Mouse (Mus musculus) ovary, postnatal 10 days (tissue): ENCODE results near the gene Eprs.

Experiments used
- DNase-seq: peaks from one replicate; pipeline ENCODE4 v3.0.0; 2022; ENCODE audit warnings: low spot score

Eprs gene

DNA sequence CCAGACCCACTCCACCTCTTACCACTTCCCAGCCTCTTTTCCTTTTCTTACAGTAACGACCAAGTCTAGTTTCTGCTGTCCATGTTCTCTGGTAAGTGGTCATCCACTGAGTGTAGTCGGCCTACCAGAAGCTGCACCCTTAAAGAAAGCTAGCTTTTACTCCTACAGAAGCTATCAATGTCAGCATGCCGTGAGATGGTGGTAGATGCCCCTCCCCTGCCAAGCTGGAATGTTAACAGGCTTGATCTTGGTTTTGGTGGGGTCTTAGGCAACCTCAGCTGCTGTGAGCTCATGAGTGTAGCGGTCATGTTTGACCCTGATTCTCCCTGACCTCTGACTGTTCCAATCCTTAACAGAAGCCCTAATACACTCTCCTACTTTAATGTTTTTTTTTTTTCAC, 4.6 kb upstream of the Eprs start:
- DNase-seq: no peak

DNA sequence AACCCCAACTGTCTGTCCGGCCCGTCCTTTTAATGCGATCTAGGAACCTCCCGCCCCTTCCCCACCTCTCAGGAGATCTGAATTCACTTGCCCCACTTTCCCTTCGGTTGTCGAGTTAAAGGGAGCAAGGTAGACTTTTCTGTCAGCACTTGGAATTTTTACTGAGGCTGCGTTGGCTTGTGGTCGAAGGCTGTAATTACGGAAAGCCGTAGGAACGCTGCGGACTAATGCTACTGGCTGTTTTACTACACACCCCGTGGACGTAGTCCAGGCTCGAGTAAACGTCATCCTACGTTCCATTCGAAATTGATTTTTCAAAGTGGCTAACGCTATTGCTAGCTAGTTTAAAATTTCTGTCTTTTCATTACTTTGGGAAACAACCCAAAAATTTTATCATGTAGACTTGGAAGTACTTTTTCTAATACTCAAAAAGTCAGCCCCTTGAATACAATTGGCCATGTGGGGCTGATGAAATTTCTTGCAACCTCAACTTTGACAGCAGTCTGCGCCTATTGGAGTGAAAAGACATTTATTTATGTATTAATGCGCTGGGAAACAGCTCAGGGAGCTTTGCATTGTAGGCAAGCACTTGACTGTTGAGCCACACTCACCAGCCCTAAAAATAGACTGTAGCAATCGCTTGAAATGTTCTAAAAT, 810 bp downstream of the Eprs start:
- peak; percentile 1 for DNase-seq

- DNase-seq: no peak
Measured at GRCm38 (mm10) chr1:185364183-185364540, 1.3 kb downstream of the Eprs start.

GRCm38 (mm10) chr1:185367383-185367782, 4.5 kb downstream of the Eprs start:
- DNase-seq: no peak

GRCm38 (mm10) chr1:185369979-185370378, 7.1 kb downstream of the Eprs start:
- no peak for DNase-seq

DNA sequence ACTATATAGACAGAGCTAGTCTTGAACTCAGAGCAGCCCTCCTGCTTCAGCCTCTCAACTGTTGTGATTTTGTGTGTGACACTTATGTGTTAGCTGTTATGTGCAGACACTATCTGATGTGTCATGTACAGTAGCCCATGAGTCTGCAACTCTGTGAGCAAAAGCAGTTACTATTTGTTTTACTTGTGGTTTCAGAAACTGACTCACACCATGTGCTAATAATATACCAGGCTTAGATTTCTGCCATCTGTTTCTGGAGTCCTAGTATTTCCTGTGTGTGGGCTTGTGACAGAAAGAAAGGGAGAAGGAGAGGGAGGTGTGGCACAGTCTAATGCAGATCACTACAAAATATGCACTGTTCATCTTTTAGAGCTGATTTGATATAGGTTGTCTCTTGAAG, 13.5 kb downstream of the Eprs start:
- DNase-seq: no peak

DNA sequence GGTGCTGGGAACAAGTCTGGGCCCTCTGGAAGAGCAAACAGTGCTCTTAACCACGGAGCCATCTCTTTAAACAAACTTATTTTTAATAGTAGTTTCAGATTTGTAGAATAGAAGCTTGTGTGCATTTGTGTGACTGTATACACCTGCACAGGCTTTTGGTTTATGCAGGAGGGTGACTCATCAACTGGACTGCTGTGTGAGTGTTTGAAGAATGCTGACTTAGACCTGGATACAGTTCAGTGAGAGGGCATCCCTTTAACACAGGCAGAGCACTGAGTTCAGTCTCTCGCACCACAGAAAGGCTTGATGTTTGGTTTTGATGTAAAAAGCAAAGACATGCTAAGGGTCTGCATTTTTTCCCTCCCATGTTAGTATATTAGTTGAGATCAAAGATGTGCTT, 14.6 kb downstream of the Eprs start:
- DNase-seq: no peak

GRCm38 (mm10) chr1:185401615-185402014, 38.8 kb downstream of the Eprs start:
- no peak for DNase-seq

DNA sequence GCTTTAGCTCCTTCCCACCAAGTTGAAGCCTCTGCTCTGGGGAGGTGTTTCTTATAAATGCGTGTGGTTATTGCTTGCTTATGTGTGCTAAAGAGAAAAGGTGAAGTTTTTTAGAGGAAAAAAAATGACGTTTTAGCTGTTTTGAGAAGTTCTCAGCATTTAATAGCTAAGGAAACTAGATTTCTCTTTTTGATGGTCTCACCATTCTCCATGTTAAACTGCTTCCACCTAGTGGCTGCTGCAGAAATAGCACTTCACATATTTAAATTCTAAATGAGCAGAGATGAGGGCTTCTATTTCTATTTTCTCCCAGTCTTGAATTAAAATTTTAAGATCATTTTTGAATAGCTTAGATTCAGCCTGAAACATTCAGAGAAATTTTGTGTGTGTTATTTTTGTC, 41.2 kb downstream of the Eprs start:
- DNase-seq: no peak

GRCm38 (mm10) chr1:185405921-185406320, 43.1 kb downstream of the Eprs start:
- no peak for DNase-seq

DNA sequence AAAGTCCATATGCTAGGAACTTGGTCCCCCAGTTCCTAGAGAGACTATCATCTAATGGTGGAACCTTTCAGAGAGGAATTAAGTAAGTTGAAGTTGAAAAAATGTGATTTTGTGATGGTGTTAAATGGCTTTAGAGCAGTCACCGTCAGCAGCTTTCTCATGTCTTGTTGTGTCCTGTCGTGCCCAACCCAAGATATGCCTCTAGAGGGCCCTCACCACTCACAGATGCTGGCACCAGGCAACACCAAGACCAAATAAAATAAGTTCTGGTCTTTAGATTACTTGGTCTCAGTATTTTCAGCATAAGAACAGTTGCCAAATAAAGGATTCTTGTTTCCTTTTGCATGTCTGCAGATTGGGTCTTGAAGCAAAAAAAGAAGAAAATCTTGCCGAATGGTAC, 47.0 kb downstream of the Eprs start:
- DNase-seq: no peak

GRCm38 (mm10) chr1:185418011-185418410, 55.2 kb downstream of the Eprs start:
- no peak for DNase-seq

DNA sequence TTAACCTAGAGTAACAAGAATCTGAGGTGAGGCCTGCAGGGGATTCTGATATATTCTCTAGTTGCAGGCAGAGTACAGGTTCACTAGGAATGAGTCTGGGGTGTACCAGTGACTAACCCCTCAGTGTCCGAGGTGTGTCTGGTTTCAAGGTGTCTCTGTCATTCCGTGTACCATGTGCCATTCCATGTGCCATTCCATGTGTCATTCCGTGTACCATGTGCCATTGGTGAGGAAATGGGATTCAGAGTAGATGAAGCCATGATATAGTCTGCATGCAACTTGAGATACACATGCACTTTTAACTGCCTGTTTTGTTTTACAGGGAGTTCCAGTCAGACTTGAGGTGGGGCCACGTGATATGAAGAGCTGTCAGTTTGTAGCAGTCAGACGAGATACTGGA, 57.0 kb downstream of the Eprs start:
- no peak for DNase-seq

GRCm38 (mm10) chr1:185420776-185421175, 57.9 kb downstream of the Eprs start:
- DNase-seq: no peak

DNA sequence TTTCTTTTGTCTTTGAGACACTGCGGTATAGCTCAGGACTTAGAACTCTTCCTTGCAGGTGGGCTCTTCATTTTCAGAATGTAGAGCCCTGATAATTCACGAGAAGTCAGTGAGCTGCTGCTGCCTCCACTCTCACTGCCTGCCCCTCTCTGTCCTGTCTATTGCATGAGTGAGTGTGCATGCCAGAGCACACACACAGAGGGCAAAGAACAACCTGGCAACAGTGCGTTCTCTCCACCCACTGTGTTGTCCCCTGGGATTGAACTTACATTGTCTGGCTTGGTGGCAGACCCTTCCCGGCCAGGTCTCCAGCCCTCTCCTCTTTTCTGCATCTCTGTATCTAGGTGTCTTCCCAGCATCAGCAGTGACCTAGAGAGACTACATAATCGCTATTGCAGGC, 63.7 kb downstream of the Eprs start:
- DNase-seq: no peak

DNA sequence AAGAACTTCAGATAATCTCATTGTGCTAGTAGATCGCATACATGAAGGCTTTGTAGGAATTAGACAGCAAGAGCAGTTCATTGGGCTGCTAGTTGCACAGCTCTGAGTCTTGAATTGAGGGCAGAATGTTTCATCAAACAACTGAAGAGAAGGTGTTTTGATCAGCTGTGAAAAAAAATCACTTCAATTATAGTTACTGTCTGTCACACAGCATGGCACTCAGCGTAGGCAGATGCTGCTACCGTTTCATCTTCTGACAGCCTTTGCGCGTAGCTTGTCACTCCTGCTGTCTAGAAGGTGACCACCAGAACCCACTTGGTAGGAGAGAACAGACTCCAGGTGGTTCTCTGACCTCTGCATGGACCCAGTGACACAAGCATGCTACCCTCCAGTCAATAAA, 67.6 kb downstream of the Eprs start:
- DNase-seq: no peak

DNA sequence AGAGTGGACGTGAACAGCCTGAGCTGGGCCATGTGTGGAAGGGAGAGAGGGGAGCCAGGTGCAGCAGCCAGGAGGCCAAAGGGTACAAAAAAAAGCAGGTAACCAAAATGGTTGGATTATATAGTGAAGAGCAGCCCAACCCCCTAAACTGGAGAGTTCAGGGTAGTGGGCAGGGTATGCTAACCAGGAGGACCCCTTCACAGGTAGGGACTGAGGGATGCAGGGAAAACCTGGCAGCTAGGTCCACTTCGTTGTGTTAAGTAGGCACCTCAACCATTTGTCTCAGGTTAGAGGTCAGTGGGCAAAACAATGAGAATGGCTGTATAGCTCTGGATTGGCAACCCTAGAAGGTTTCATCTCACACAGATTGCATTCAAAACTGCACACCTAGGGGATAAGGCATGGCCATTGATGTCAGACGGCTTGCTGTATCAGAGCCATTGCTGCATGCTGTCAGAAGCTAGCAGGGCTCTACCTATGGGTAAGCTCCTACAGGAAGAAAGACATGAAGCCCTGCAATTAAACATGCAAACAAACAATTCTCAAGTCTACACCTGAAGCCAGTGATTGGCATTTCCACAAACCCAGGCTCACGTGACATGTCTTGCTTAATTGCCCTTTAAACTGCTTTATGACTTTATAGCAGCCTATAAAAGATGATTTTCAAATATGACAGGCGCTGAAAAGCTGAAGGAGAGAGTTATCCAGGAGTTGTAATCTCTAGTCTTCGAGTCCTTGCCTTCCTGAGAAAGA, 68.6 kb downstream of the Eprs start:
- DNase-seq: no peak

- DNase-seq: no peak
Measured at GRCm38 (mm10) chr1:185431998-185432317, 69.1 kb downstream of the Eprs start.

- no peak for DNase-seq
Measured at GRCm38 (mm10) chr1:185433112-185433511, 70.3 kb downstream of the Eprs start.

- DNase-seq: no peak
Measured at GRCm38 (mm10) chr1:185438841-185439580, 76.2 kb downstream of the Eprs start.

DNA sequence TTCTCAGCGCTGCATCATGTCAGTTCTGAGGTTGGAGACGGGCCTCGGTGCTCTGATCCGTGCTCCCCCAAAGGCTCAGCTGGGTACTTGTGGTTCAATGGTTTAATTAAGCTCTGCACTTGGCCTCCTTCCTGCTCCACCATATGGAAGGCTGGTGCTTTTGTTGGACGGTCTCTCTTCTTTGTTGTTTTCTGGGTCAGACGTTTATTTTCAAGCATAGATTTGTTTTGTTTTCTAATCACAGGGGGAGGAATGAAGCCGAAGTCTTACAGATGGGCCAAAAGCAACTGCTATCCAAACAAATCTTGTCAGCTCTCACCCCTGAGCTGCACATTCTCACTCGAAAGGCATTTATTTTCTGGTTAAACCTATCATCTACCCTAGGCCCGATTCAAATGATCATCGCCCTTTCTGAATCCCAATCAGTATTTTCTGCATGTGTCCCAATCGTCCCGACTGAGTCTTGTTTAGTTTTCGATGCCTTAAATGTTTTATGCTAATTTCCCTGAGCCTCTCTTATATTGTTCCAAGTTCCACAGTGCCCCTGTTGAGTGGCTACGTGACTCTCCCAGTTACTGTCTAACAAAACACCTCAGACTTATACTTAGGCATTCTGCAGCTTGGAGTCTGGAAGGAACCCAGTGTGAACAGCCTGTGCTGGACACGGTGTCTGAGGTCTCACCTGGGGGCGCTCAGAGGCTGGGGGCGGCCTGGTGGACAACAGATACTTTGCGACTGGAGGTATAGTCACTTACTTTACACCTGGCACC, 79.0 kb downstream of the Eprs start:
- no peak for DNase-seq

DNA sequence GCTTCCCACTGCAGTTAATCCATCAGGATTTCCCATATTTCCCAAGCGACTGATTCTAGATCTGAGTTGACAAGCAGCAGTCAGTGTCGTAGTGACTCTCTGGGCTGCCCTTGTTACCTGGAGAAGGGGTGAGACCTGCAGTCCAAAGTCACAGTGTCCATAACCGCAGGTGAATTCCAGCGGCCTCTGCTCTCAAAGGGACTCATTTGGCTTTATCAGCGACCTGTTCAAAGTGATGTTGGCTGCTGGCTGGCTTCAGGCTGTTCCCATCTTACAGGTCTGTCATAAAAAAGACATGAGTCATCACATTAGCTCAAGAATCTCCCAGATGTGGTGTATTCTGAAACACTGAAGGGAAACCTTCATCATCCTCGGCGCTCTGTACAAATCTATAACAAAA, 86.1 kb downstream of the Eprs start:
- no peak for DNase-seq

DNA sequence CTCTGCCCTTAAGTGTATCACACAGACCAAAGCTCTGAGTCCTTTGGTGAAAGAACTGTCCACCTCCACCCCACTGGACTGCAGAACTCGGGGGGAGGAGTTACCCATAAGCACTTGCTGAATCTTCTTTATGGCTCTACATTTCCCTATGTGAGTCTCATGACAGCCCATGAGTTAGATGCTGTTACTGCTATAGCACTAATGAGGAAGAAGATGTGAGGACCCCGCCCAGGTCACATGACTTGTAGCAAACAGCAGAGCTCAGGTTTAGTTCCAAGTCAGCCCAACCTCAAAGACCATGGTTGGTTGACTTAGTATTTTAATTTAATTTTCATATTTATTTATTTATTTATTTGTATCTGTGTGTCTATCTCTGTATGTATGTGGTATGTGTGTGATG, 86.9 kb downstream of the Eprs start:
- DNase-seq: no peak
